Mouse (Mus musculus): ENCODE data around the gene Lat.

- TF ChIP-seq TAL1 (IDR thresholded peaks at IDR 0.05; ENCODE audit: low read length), result no peak
- no peak for TF ChIP-seq GATA1 (IDR thresholded peaks at IDR 0.05; ENCODE audit: low read length)
Observed at GRCm38 (mm10) chr7:126353251-126353993, 15.9 kb downstream of the Lat start.

All from erythroblast, embryonic 14.5 days (primary cell).